Mouse (Mus musculus) intestine, embryonic 14.5 days (tissue): ENCODE data around the gene Mapk8ip2. TPM values are rescaled to one million over a fixed set of nuclear protein-coding genes. Genes with fewer than 3 reads are reported as not detected.

Source experiments
- ATAC-seq: fragments of 200-750 bp; cut with Nextera tagmentation; replicated peaks from 2 replicates; pipeline ENCODE4 v1.8.0; 2017; ENCODE audit warnings: low read depth, moderate number of reproducible peaks, moderate TSS enrichment, moderate library complexity; ENCODE audit not compliant: low FRiP score, low TSS enrichment
- DNase-seq: peaks from one replicate; pipeline ENCODE4 v3.0.0-alpha.2; 2018; ENCODE audit warnings: low spot score
- H3K27ac ChIP-seq: fragments of 300-500 bp; sonication (generic); 2 replicates; pipeline ENCODE4 v1.5.1; 2014; ENCODE audit warnings: low read depth, mild to moderate bottlenecking, control low read depth
- H3K27me3 ChIP-seq: fragments of 300-500 bp; sonication (generic); replicated peaks from 2 replicates; pipeline ENCODE4 v1.6.1; 2014; ENCODE audit warnings: low read length, control low read depth; ENCODE audit not compliant: control insufficient read depth, insufficient read depth
- H3K36me3 ChIP-seq: fragments of 300-500 bp; sonication (generic); 2 replicates; pipeline ENCODE4 v1.6.1; 2014; ENCODE audit warnings: low read length, control low read depth; ENCODE audit not compliant: control insufficient read depth, insufficient read depth
- H3K4me1 ChIP-seq: fragments of 300-500 bp; sonication (generic); replicated peaks from 2 replicates; pipeline ENCODE4 v1.6.1; 2014; ENCODE audit warnings: low read length, control low read depth, mixed read lengths; ENCODE audit not compliant: control insufficient read depth, insufficient read depth
- H3K4me2 ChIP-seq: fragments of 300-500 bp; sonication (generic); 2 replicates; pipeline ENCODE4 v1.6.1; 2014; ENCODE audit warnings: low read length
- H3K4me3 ChIP-seq: fragments of 300-500 bp; sonication (generic); 2 replicates; pipeline ENCODE4 v1.5.1; 2014; ENCODE audit warnings: low read depth, low read length, control low read depth, mixed read lengths
- H3K9ac ChIP-seq: fragments of 300-500 bp; sonication (generic); 2 replicates; pipeline ENCODE4 v1.6.1; 2014; ENCODE audit warnings: mild to moderate bottlenecking, low read length
- H3K9me3 ChIP-seq: fragments of 300-500 bp; sonication (generic); 2 replicates; pipeline ENCODE4 v1.6.1; 2016; ENCODE audit warnings: low read length, control low read depth; ENCODE audit not compliant: control insufficient read depth
- WGBS: fragments of 180-500 bp; shearing (Covaris S2); extraction: QIAGEN DNeasy Blood & Tissue Kit; methylation state at CpG from one replicate; pipeline ENCODE4 v1.1.7; 2014; 5-methylcytosine and 5-hydroxymethylcytosine counted together
- polyA plus RNA-seq: library from polyadenylated mRNA; unstranded; fragments of >200 nt; fragmentation: Nextera tagmentation; extraction: Ambion mirVana; gene quantifications from 2 replicates; pipeline ENCODE4 v1.2.1, GENCODE M21; 2014

The Mapk8ip2 gene
- 5.1 TPM in 2 replicates for polyA plus RNA-seq

- H3K4me2 ChIP-seq = peak within 1 kb of the TSS; percentile 66
- no peak for DNase-seq
- 0 out of 2 replicates have a peak, but pooled peaks cover 3% of the 10 kb centered on the region for H3K4me1 ChIP-seq
- peaks cover 13% of the 10 kb centered on the region for H3K27me3 ChIP-seq
- peak within 1 kb of the TSS; percentile 38 for H3K4me3 ChIP-seq
- peak; percentile 57 for ATAC-seq
- WGBS = under 1% methylated on average over 52 of the region's 53 CpGs
- H3K27ac ChIP-seq = no peak within 1 kb of the TSS
- H3K9me3 ChIP-seq = no peaks in the 10 kb centered on the region
- H3K36me3 ChIP-seq = no peaks in the 10 kb centered on the region
- H3K9ac ChIP-seq = no peak within 1 kb of the TSS
Measured at GRCm38 (mm10) chr15:89453865-89454478, at the start of gene Mapk8ip2. TSS of gene Mapk8ip2 (plus strand) at chr15:89453913.

- no peak for ATAC-seq
- Histone ChIP-seq H3K4me1 (no peaks in the 10 kb centered on the region), H3K4me3 (no peak overlapping the region), H3K9ac (no peak overlapping the region), H3K36me3 (no peaks in the 10 kb centered on the region), H3K27ac (no peak overlapping the region), H3K27me3 (no peaks in the 10 kb centered on the region), H3K4me2 (no peak overlapping the region), H3K9me3 (peaks cover 4% of the 10 kb centered on the region; the same call in 1 of the 2 replicates)
- DNase-seq = no peak
- WGBS = 82% methylated on average over 10 of the region's 10 CpGs
Measured at GRCm38 (mm10) chr15:89404831-89405623, 48.7 kb upstream of the Mapk8ip2 start.

GRCm38 (mm10) chr15:89406691-89407090 is 47.0 kb upstream of the Mapk8ip2 start:
- H3K36me3 ChIP-seq = no peaks in the 10 kb centered on the region
- H3K9ac ChIP-seq = no peak overlapping the region
- peaks cover 4% of the 10 kb centered on the region; the same call in 1 of the 2 replicates for H3K9me3 ChIP-seq
- H3K27me3 ChIP-seq = no peaks in the 10 kb centered on the region
- DNase-seq = no peak
- no peak overlapping the region for H3K4me2 ChIP-seq
- no peak overlapping the region for H3K27ac ChIP-seq
- ATAC-seq = no peak
- H3K4me3 ChIP-seq = no peak overlapping the region
- H3K4me1 ChIP-seq = no peaks in the 10 kb centered on the region

- ATAC-seq = 0 out of 2 replicates have a peak, but pooled peaks have one; percentile 32
- H3K4me2 ChIP-seq = no peak within 1 kb of the TSS
- no peaks in the 10 kb centered on the region for H3K4me1 ChIP-seq
- no peaks in the 10 kb centered on the region for H3K36me3 ChIP-seq
- no peak within 1 kb of the TSS for H3K9ac ChIP-seq
- no peak within 1 kb of the TSS for H3K4me3 ChIP-seq
- DNase-seq = no peak
- no peaks in the 10 kb centered on the region for H3K27me3 ChIP-seq
- H3K9me3 ChIP-seq = peaks cover 4% of the 10 kb centered on the region; the same call in 1 of the 2 replicates
- H3K27ac ChIP-seq = no peak within 1 kb of the TSS
- 78% methylated on average over 20 of the region's 24 CpGs for WGBS
Measured at GRCm38 (mm10) chr15:89410118-89410517, 43.6 kb upstream of the Mapk8ip2 start, which contains the start of gene Syce3. TSS of gene Syce3 (minus strand) at chr15:89410503.

- H3K4me2 ChIP-seq = no peak overlapping the region
- peaks cover 14% of the 10 kb centered on the region; the same call in 1 of the 2 replicates for H3K36me3 ChIP-seq
- H3K4me3 ChIP-seq = no peak overlapping the region
- no peaks in the 10 kb centered on the region for H3K9me3 ChIP-seq
- H3K9ac ChIP-seq = no peak overlapping the region
- ATAC-seq = no peak
- H3K4me1 ChIP-seq = no peaks in the 10 kb centered on the region
- H3K27me3 ChIP-seq = no peaks in the 10 kb centered on the region
- 87% methylated on average over 8 of the region's 8 CpGs for WGBS
- H3K27ac ChIP-seq = no peak overlapping the region
- no peak for DNase-seq
Measured at GRCm38 (mm10) chr15:89415282-89415681, 38.4 kb upstream of the Mapk8ip2 start.

- Histone ChIP-seq H3K9me3 (no peaks in the 10 kb centered on the region), H3K9ac (no peak overlapping the region), H3K4me3 (no peak overlapping the region), H3K4me1 (no peaks in the 10 kb centered on the region), H3K36me3 (peaks cover 26% of the 10 kb centered on the region), H3K27ac (no peak overlapping the region), H3K27me3 (no peaks in the 10 kb centered on the region), H3K4me2 (no peak overlapping the region)
- ATAC-seq (no peak), DNase-seq (no peak)
- 97% methylated on average over 9 of the region's 9 CpGs for WGBS
Measured at GRCm38 (mm10) chr15:89421938-89422337, 31.8 kb upstream of the Mapk8ip2 start.

- Histone ChIP-seq H3K36me3 (peaks cover 31% of the 10 kb centered on the region), H3K9me3 (no peaks in the 10 kb centered on the region), H3K4me2 (no peak overlapping the region), H3K27ac (no peak overlapping the region), H3K9ac (no peak overlapping the region), H3K4me1 (peaks cover 8% of the 10 kb centered on the region; the same call in 1 of the 2 replicates), H3K4me3 (no peak overlapping the region), H3K27me3 (no peaks in the 10 kb centered on the region)
- DNase-seq (no peak), ATAC-seq (no peak)
- 87% methylated on average over 8 of the region's 8 CpGs for WGBS
Measured at GRCm38 (mm10) chr15:89424621-89425020, 29.1 kb upstream of the Mapk8ip2 start.

- Histone ChIP-seq H3K4me2 (no peak within 1 kb of the TSS), H3K9me3 (no peaks in the 10 kb centered on the region), H3K4me3 (no peak within 1 kb of the TSS), H3K36me3 (peaks cover 23% of the 10 kb centered on the region), H3K4me1 (peaks cover 14% of the 10 kb centered on the region; the same call in 1 of the 2 replicates), H3K9ac (no peak within 1 kb of the TSS), H3K27ac (no peak within 1 kb of the TSS), H3K27me3 (no peaks in the 10 kb centered on the region)
- 34% methylated on average over 6 of the region's 6 CpGs for WGBS
- DNase-seq = no peak
- ATAC-seq = no peak
Measured at GRCm38 (mm10) chr15:89425711-89426121, 28.0 kb upstream of the Mapk8ip2 start, which contains the start of gene Cpt1b. TSS of gene Cpt1b (minus strand) at chr15:89425863.
